Mouse (Mus musculus) kidney, adult 8-10 months (tissue): ENCODE measurements around the gene Muc4.
A peak's percentile ranks its signal among the peaks of the same experiment; 100 is the strongest.

Source experiments
- DNase-seq, 2 experiments: peaks; one replicate each; pipeline ENCODE4 v3.0.0; 2022

Gene Muc4

DNA sequence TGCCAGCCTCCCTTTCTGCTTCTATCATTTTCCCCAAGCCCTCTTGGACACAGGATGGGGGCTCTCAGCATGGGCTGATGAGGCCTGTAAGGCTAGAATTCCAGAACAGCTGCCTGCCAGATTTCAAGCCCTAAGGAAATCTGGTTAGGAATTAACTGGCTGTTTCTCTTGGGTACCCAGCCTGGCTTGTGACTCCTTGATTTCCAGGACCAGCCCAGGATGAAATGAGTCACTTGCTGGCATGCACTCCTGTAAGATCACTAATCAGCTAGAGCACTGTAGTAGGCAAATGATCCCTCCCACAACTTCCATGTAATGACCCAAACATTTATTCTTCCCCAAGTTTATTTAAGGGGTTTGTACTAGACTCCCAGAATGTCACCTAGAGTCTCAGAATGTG is 7.4 kb upstream of the Muc4 start:
- DNase-seq: peak; percentile 41 to 71

DNA sequence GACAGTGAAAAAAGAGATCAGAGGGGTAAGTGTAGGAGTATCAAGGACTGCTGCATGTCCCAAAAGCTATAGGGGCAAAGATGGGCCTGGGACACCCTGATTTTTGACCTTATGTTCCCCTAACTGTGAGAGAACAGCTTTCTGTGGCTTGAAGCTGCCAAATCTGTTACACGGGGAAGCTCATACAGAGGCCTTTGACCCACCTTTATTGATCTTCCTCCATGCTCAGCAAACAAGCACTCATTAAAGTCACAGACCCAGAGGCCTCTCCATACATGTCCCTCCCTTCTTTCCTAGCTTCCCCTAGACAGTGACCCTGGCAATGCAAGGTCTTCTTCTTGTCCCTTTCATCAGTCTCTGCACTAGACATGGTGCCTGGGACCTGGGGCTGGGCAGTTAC is 7.0 kb upstream of the Muc4 start:
- DNase-seq: no peak

- no peak for DNase-seq
These were observed 2.5 kb upstream of the Muc4 start for GRCm38 (mm10) chr16:32733213-32733612.

- no peak for DNase-seq
These were observed 336 bp downstream of the Muc4 start for GRCm38 (mm10) chr16:32736022-32736421.

DNA sequence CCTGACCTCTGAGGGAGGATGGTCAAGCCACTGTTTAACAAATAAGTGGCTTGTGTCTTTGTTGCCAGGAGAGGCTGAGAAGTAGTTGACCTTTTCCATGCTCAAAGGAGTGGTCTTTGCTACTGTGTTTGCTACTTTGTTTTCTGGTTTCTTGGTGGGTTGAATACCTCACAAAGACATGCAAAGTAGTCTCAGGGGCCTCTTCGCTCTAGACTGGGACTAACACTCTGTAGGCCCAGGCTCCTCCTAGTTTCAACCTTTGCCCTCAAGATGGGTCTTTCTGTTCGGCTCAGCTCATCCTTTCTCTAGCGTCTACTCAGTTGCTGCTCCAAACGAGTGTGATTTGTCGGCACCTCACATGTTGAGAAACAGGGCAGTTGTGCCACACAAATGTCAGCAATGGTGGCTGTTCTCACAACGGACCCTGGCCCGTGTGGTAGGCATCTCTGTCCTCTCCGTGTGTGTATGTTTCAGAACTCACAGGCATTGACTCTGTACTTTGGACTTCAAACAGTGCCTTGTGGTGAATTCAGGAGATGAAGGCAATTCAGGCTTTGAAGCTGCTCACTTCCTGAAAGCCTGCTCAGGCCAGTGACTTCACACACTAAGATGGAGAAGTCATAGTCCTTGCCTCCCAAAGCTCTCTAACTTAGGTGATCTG is 4.4 kb downstream of the Muc4 start:
- peak in 1 of 2 experiments; percentile 6 for DNase-seq

- DNase-seq: no peak
These were observed 5.7 kb downstream of the Muc4 start for GRCm38 (mm10) chr16:32741366-32741765.

DNA sequence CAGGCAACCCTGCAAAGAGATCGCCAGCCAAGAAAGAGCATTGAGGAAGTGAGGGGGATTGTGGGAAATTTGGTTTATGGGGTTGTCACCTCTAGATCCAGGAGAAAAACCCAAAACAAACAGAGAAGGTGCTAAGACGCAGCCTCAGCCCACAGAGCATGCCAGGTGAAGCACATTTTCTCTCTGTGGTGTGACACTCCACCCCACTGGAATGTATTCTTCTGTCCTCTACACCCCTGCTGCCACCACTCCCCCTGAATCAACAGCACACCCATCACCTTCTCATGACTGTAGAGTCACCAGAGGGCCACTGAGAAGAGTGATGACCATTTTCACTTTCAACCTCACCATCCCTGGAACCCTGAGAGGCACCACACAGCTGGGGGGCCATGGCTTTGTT is 7.0 kb downstream of the Muc4 start:
- DNase-seq: no peak

DNA sequence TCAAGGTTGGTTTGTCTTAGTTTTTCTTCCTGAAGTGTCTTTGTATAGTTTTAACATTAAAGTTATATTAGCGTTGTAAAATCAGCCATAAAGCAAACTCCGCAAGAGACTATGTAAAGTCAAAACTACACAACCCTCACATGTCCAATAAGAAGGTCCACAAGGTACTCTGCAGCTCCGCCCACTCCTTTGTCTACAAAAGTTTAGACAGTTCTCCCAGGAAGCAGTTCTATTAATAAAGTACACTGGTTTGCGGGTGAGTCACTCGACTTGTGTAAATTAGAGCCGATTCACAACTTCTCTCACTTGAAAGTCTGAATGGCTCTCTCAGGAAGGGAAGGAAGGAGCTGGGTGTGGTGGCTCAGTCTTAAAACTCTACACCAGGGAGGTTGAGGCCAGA is 10.2 kb downstream of the Muc4 start:
- DNase-seq: no peak

GRCm38 (mm10) chr16:32750242-32751127 is 14.8 kb downstream of the Muc4 start:
- no peak for DNase-seq

DNA sequence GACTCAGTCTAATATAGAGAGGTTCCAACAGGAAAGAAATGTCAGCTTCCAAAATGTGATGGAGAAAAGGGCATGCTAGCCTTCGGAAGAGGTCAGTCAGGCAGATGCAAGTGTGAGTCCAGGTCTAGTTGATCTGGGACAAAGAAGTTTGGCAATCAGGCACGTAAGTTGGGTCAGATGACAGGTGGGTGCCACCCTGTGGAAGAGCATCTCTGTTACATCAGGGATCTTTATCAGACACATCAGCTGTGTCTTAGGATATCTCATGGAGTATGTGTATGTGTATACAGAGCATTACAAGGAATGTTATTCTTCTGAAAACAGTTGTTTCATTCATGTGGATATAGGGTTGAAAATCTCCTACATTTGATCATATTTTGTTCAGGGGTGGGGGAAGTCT is 28.9 kb downstream of the Muc4 start:
- no peak for DNase-seq

DNA sequence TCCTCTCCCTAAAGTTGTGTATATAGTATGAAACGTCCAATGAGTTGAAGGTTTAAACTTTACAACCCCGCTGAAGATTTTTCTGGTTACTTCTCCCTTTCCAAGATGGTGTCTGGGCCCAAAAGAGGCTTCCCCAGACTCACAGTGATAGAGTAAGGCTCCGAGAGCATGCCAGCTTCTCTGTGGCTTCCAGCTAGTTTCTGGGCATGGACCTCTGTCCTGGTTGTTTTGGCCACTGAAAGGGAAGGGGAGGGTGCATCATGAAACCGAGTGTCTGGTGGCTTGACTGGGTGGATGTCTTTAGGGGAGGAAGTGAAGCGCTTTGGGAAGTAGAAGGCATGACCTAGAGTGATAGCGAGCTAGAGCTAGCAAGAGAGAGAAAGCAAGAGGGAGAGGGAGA is 29.3 kb downstream of the Muc4 start:
- no peak for DNase-seq

- DNase-seq: no peak
These were observed 31.2 kb downstream of the Muc4 start for GRCm38 (mm10) chr16:32766904-32767303.

DNA sequence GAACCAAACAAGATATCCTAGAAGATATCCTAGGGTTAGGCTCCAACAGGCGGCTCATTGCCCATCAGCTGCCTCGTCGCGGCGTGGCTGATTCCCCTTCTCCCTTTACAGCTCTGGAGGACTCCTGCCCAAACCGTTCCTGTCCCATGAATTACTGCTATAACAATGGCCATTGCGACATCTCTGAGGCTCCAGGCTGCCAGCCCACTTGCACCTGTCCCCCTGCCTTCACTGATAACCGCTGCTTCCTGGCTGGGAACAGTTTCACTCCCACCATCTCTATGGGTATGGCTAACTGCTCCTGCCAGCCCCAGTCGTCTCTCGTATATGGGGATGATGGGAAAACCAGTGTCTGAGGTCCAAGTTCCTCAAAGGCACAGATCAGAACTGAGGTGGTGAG is 41.0 kb downstream of the Muc4 start:
- no peak for DNase-seq

DNA sequence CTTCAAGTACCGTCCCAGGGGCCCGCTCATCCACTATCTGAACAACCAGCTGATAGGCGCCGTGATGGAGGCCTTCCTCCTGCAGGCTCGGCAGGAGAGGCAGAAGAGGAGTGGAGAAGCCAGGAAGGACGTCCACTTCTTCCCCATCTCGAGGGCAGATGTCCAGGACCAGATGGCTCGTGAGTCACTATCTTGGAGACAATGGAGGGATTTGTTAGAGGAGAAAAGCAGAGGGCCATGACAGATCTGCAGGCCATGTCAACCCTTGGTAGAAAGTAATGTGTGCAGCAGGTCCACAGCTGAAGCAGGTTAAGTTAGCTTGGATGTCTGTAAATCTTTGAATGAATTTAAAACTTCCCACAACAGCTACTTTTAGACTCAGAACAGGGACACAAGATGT is 43.3 kb downstream of the Muc4 start:
- no peak for DNase-seq

- no peak for DNase-seq
These were observed 47.8 kb downstream of the Muc4 start for GRCm38 (mm10) chr16:32783324-32784062.

DNA sequence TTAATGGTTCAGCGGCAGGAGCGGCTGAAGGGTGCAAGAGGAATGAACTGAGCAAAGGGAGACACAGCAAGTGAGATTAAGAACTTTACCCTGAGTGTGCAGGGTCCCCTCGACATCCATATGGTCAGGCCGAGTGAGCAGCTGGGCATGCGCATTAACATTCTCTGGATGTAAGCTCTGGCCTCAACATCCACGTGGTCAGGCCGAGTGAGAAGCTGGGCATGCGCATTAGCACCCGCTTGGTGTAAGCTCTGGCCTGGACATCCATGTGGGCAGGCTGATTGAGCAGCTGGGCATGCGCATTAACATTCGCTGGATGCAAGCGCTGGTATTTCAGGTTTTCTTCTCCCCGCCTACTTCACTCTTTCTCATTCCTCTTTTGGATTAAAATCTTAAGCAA is 49.2 kb downstream of the Muc4 start:
- no peak for DNase-seq

- DNase-seq: no peak
These were observed 54.4 kb downstream of the Muc4 start for GRCm38 (mm10) chr16:32790056-32790455.

GRCm38 (mm10) chr16:32795177-32795576 is 59.5 kb downstream of the Muc4 start:
- DNase-seq: no peak

DNA sequence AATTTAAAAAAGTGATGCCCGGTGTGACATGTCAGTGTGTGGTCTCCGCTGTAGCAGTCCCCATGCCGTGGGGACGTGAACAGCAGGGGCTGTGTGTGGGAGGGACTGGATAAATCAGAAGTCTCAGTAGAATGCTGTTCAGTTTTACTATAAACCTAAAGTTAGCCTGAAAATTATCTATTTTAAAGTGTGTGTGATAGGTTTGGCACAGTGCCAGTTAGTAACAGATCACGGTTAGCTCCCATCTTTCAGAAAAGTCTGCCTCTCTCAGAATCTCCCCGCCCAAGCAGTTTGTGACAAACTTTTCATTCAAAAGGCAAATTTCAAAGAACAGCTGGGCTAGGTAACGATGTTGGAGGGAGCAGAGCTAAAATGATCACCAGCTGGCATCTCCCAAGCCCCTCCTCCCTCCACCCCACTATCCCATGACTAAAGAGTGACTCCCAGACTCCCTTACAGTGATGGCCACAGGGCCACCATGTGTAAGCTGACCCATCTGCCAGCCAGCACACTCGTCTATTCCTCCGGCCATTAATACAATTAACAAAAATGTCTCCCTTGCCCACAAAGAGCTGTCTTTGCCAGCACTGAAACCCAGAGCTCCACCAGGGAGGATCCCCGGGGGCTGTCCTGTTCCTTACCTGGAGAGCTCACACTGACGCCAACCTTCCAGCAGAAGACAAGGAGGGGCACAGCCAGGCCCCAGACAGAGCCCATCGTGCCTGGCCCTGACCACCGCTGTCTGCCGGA is 61.2 kb downstream of the Muc4 start:
- DNase-seq: no peak

DNA sequence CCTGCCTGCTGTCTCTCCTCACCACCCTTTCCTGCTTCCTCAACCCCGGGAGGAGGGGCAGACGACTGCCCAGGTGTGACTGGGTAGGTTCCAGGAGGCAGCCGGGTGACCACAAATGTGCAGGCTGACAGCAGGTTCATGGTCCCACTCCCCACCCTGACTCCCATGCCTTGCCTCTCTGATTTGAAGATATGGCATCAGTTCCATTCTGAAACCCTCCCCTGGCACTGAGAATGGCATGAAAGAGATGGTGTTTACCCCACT is 61.7 kb downstream of the Muc4 start, which contains the start of gene Muc20:
Gene Muc20 (minus strand): TSS at position 10 of the 264 bp plus-strand sequence.
- DNase-seq: no peak

GRCm38 (mm10) chr16:32803252-32803853 is 67.7 kb downstream of the Muc4 start:
- DNase-seq: peak; percentile 59 to 65

GRCm38 (mm10) chr16:32803901-32804300 is 68.2 kb downstream of the Muc4 start:
- DNase-seq: no peak

- DNase-seq: no peak
These were observed 69.5 kb downstream of the Muc4 start for GRCm38 (mm10) chr16:32805151-32805550.
